Mouse (Mus musculus) T-helper 17 cell (primary cell): ENCODE results near the gene H2-DMb1.

ENCODE experiments used
- in situ Hi-C, 2 experiments: fragments of 300-600 bp; cut with MboI, MseI; formaldehyde crosslinking; loops; 1 replicate in 1 of 2; 2 replicates in 1 of 2; pipeline ENCODE4 v1.15.1; 2025; ENCODE audit warnings: high pct_unique_total_duplicates in 2 of 2

Gene H2-DMb1

DNA sequence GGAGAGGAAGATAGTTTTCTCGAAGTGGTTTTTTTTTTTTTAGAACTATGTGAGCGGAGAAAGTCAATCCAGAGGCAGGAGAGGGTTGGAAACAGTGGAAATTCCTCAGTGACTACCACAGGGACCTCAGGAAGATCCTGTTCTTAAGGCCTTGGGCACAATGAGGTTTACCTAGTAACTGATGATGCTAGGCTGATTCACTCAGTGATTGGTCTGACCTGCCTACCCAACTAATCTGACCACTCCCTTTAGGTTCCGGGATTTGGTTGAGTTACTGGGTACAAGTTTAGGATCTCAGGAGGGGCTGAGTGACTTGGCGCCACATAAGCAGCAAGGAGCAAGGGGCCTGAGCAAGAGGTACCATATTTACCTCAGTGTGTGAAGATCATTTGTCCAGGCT is at the start of gene H2-DMb1:
Gene H2-DMb1, plus strand, starts transcription at position 150 of the 400 bp plus-strand sequence.
- in situ Hi-C loops, result no loop called here

DNA sequence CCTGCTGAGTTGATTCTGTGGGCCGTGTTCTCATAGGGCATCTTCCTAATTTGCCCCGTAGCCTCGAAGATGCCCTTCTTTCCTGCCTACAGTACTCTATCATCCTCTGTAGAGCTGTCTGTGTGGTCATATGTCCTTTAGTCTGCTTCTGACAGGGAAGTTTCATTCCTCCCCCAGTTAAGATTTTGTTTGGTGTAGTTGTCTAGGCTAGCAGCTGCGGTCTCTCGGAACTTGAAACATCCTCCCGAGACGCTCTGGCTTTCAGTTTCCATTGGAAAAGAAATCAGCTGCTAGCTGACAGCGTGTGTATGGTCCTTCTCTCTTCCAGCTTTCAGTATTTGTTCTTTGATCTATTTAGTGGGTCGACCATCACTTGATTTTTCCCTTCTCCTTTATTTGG is 48.1 kb upstream of the H2-DMb1 start:
- in situ Hi-C loops, result loop anchor here in 1 of 2 experiments (25.0 kb wide), 1 partner anchor 1132 kb away; the partner anchor contains the start of genes Atp6v1g2, Ddx39b and Nfkbil1

DNA sequence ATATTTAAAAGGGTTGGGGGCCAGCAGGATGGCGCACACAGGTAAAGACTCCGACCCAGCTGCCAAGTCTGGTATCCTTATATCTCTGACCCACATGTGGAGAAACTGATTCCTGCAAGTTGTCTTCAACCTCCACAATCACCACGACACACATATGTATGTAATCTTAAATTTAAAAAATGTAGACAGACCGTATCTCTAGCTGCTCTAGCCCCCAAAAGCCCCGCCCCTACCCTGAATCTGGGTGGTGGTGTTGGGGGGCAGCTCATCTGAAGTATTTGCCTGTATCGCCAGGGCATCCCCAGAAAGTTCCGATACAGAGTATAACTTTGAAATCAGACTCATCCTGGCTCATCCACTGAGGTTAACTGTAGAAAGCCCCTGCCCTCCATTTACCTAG is 46.3 kb upstream of the H2-DMb1 start:
- in situ Hi-C loops, result loop anchor here in 1 of 2 experiments (25.0 kb wide), 1 partner anchor 1131 kb away; the partner anchor contains the start of genes Atp6v1g2, Ddx39b and Nfkbil1

DNA sequence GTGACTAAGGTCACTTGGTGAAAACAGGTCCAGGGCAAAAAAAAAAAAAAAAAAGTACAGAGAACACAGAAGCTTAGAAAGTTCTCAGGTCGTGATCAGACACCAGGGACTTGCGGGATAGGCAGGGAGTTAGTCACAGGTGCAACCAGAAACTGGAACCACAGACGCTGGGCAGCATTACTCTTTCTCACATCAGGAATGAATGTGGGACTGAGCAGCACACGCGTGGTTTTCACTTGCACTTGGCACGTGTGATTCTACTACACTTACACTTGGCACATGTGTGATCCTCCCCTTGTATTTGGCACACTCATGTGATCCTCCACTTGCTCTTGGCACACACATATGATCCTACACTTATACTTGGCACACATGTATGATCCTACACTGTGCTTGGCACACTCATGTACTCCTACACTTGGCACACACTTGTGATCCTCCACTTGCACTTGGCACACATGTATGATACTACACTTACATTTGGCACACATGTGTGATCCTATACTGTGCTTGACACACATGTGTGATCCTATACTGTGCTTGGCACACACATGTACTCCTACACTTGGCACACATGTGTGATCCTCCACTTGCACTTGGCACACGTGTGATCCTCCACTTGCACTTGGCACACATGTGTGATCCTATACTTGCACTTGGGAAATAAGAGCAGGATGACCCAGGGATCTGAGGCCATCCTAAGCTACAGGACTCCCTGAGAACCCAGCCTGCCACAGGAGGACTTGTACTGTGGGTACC is 45.6 kb upstream of the H2-DMb1 start:
- in situ Hi-C loops, result loop anchor here in 1 of 2 experiments (25.0 kb wide), 1 partner anchor 1130 kb away; the partner anchor contains the start of genes Atp6v1g2, Ddx39b and Nfkbil1

DNA sequence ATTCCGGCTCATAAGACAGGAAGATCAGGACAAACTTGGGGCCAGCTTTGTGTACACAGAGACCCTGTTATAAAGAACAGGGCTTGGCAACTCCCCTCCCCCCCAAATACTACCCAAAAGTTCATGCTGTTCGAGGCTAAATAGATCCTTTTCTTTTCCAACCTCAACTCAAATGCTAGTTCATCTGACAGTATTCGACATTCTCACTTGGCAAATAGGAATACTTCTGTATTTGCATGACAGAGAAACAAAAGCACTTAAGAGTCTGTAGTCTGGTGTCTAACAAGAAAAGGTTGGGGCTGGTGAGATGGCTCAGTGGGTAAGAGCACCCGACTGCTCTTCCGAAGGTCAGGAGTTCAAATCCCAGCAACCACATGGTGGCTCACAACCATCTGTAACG is 44.4 kb upstream of the H2-DMb1 start:
- in situ Hi-C loops, result loop anchor here in 1 of 2 experiments (25.0 kb wide), 1 partner anchor 1129 kb away; the partner anchor contains the start of genes Atp6v1g2, Ddx39b and Nfkbil1

DNA sequence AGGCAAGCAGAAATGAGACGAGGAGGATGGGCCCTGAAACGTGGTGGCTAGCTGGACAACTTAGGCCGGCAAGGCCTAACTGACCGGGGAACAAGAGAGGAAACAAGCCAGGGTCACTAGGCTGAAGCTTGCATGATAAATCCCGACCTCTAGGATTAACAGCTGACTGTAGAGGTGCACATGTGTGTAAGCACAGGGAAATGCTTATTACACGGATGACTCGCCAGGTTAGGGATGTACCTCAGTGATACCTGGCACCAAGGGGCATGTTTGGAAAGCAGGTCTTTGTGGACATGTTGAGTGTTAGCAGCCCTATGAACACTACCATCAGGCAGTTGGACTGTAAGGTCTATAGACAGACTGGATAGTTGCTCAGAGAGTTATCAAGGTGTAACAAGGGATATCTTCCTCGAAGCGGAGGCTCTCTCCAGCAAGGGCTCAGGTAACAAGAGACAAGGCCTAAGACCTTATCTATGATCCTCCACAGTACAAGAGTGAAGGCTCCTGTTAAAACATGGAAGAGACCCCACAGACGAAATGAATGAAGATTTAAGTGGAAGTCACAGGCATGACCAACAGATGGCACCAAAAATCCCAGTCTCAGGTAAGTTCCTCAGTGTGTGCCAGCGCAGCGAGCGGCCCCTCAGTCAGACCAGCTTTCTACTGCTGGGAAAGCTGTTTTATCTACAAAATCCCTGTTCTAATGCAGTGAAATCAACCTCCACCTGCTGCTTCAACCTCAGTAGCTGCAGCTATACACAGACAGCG is 43.6 kb upstream of the H2-DMb1 start:
- in situ Hi-C loops, result loop anchor here in 1 of 2 experiments (25.0 kb wide), 1 partner anchor 1128 kb away; the partner anchor contains the start of genes Atp6v1g2, Ddx39b and Nfkbil1

DNA sequence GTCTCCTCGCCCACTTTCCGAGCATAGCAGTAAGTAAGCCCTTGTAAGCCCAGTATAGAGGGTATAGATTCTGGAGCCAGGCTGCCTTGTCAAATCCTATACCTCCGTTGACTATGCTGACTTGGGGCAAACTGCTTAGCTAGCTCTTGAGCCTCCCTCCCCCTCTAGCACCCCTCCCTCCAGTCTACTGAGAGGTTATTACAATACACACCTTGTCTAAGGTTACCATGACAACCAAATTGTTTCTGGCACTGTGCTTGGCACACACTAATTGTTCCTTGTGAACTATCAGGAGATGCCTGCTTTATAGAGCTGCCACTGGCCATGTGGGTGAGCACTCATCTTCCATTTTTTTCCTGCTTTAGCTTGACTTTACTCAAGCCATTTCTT is 43.1 kb upstream of the H2-DMb1 start:
- in situ Hi-C loops, result loop anchor here in 1 of 2 experiments (25.0 kb wide), 1 partner anchor 1128 kb away; the partner anchor contains the start of genes Atp6v1g2, Ddx39b and Nfkbil1

DNA sequence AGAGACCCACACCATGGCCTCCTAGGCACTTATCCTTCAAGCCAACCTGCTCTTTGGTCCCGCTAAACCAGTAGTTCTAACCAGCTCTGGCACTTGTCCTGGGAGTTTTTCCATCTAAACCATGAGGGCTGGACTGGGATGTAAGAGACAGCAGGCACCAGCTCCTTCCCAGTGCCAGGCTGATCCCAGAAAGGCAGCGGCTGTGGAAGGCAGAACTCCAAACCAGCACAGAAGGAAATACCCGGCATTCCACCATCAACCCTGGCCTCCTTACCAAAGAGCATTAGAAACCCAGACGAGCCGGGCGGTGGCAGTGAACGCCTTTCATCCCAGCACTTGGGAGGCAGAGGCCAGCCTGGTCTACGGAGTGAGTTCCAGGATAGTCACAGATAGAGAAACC is 42.6 kb upstream of the H2-DMb1 start:
- in situ Hi-C loops, result loop anchor here in 1 of 2 experiments (25.0 kb wide), 1 partner anchor 1127 kb away; the partner anchor contains the start of genes Atp6v1g2, Ddx39b and Nfkbil1

DNA sequence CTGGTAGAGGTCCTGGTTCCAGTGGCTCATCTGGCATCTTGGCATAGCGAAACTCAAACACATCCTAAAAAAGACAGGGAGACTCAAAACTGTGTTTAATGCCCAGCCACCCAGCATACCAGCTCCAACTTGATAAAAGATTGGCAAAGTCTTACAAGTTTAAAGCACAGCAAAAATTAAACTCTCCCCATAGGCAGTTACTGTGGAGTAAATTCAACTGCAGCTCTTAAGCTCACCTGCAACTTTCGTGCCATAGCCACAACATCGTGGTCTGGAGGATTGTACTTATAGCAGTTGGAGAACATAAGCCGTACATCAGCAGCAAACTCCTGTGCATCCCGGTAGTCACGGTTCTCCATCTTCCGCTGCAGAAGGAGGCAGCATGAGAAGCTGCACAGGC is 38.8 kb upstream of the H2-DMb1 start:
- in situ Hi-C loops, result loop anchor here in 1 of 2 experiments (25.0 kb wide), 1 partner anchor 1123 kb away; the partner anchor contains the start of genes Atp6v1g2, Ddx39b and Nfkbil1

DNA sequence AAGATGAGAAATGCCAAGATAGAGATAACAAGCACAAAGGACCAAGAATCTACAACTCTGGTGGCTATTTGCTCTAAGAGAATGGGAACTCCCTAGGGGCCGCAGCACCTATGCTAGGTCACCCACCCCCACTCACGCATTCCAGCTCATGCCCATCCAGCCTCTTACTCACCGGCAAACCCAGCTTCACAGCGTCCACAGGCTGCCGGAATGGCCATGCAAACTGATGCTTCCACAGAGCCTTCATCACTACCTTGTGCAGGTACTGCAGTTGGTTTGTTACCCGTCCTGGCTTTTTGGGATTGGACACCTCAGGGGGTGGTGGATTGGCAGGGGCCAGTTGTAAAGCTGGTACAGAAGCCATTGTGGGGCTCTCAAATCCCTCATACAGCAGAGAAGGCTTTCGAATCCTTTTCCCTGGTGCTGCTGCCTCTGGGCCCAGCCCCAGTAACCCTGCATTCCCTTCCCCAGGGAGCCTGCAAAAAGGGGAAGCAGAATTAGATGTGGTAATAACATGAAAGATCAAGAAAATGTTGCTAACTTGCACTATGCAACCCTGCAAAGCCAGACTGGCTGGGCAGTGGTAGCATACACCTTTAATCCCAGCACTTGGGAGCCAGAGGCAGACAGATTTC is 36.0 kb upstream of the H2-DMb1 start:
- in situ Hi-C loops, result loop anchor here in 1 of 2 experiments (5.0 to 25.0 kb wide), 2 partner anchors 485 to 1120 kb away; partner anchors contain the start of genes Agpat1, Atp6v1g2, Ddx39b and Nfkbil1

DNA sequence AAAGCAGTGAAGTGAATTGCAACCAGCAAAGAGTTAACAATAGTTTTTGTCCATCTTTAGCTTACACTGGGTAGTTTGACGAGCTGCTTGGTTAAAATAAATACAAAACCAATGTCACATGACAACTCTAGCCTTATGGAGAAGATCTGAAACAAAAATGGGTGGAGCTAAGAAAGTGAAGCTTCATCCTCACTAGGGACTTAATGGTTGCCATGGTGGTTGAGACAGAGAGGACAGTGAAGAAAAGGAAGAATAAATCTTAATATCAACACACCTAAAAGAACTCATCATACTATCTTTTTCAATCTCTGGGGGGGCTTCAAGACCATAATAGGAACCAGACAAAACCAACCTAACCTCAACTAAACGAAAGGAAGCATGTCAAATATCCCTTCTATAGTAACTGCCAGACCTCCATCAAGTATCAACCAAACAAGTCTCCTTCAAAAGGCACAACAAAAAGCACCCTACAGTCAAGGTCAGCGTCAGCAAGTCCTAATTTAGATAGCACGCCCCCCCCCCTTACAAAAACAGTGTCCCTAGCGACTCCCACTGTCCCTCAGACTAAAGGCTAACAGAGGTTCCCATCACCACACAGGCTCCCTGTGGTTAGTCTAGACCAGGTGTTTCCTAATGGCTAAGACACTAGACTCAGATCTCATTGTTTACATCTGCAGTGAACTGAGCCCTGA is 35.3 kb upstream of the H2-DMb1 start:
- in situ Hi-C loops, result loop anchor here in 1 of 2 experiments (5.0 to 25.0 kb wide), 2 partner anchors 485 to 1120 kb away; partner anchors contain the start of genes Agpat1, Atp6v1g2, Ddx39b and Nfkbil1

DNA sequence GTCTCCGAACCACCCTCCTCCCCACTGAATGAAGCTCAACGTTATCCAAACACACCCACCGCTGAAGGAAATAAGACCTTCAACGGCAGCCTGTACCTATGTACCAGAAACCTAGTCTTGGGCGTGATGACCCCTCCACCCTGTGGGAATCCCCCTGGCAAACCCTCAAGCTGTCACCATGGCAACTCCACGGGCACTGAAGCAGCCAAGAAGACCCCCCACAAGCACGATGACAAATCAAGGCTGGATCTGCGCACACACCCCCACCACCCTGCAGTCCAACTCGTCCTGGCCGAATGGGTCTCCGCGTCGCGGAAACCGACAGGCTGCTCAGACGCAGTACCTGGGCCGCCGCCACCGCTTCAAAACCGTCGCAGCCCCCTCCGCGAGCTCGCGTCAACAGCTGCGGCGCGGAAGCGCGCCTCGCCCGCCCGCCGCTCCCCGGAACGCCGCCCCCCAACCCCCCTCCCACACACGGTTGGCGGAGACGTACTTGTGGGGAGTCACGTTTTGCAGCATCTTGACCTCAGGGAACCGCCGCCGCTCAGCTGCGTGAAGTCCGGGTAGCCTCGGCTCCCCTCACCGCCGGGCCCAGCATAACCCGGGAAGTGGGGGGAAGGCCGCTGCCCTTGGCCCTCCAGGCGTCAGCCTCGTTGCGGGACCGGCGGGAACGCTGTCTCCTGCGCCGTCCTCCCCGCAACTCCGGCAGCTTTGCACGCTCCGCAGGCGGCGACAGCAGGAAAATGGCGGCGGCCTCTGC is 34.6 kb upstream of the H2-DMb1 start:
- in situ Hi-C loops, result loop anchor here in 1 of 2 experiments (5.0 to 25.0 kb wide), 2 partner anchors 484 to 1119 kb away; partner anchors contain the start of genes Agpat1, Atp6v1g2, Ddx39b and Nfkbil1

DNA sequence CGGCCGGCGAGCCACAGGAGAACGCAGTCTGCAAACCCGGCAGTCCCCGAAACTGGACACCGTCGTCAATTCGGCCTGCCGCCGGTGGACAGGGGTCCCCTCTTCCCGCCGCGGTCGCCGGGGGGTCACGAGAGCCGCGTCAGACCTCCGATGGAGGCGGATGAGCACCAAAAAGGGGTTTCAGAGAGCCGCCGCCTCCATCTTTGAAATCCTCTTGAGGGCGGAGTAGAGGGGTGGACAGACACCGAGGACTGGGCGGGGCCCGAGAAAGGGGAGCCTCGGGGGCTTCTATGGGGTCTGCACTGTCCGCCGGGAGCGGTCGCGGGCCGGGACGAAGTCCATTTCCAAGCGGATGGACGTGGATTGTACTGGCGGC is 34.0 kb upstream of the H2-DMb1 start:
- in situ Hi-C loops, result loop anchor here in 1 of 2 experiments (5.0 to 25.0 kb wide), 2 partner anchors 483 to 1118 kb away; partner anchors contain the start of genes Agpat1, Atp6v1g2, Ddx39b and Nfkbil1

DNA sequence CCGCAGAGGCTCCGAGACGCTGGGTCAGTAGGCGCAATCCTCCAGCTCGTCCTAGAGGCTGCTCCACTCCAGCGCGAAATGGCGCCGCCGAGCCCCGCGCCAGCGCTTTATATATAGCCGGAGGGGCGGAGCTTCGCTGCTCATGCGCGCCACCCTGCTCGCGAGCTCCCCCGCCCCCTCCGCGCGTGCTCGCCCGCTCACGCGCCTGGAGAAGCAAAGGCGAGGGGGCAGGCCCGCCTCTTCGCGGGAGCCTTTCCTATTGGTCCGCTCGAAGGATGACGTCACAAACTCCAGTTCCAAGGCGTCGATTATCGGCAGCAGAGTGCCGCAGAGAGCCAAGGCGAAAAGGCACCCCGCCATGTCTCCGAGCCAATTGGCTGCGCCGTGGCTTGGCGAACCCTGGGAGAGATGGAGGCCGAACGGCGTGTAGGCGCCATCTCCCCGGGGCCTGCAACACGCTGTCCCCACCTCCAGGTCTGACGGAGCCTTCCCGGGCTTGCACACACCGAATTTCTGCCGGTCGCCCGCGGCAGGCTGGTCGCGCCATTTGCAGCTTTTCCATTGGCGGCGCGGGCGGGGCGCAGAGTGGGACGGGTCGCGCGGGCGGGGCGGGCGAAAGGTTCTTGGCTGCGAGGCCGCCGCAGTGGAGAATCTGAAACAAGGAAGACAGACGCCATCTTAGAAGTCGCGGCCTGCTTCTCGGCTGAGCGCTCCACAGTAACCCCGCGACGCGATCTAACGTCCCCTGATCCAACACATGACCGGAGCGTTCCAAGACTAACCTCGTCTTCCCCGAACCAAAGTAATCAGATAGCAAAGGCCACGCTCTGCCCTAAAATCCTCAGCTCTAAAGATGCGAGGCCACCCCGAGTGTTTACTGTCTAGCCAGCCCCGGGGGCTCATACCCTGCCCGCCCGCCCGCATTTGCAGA is 33.4 kb upstream of the H2-DMb1 start, which contains the start of gene H2-DMa:
Gene H2-DMa, plus strand, starts transcription at position 293 of the 931 bp plus-strand sequence.
- in situ Hi-C loops, result loop anchor here in 1 of 2 experiments (5.0 to 25.0 kb wide), 2 partner anchors 483 to 1118 kb away; partner anchors contain the start of genes Agpat1, Atp6v1g2, Ddx39b and Nfkbil1

DNA sequence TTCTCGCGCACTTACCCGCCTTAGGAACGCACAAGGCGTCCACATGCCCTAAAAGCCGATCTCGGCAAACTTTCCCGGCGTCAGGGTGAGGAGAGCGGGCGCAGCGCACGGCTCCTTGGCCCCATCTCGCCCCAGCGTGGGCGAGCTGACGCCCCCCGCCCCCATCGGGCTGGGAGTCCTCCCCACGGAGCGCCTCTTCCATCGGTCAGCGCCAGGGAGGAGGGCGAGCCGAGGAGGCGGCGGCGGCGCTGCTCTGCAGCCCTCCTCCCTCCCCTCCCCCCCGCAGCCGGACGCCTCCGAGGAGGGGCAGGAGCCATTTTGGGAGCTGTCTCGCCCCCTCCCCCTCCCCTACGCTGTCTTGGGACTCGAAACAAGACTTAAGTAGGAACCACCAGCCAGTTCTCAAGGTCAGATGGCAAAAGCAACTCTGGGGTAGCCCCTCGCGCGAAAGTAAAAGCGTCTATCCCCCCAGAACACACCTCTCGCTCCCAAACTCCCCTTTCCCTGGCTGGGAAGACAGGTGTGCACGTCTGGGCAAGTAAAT is 32.6 kb upstream of the H2-DMb1 start:
- in situ Hi-C loops, result loop anchor here in 1 of 2 experiments (25.0 kb wide), 1 partner anchor 1117 kb away; the partner anchor contains the start of genes Atp6v1g2, Ddx39b and Nfkbil1

DNA sequence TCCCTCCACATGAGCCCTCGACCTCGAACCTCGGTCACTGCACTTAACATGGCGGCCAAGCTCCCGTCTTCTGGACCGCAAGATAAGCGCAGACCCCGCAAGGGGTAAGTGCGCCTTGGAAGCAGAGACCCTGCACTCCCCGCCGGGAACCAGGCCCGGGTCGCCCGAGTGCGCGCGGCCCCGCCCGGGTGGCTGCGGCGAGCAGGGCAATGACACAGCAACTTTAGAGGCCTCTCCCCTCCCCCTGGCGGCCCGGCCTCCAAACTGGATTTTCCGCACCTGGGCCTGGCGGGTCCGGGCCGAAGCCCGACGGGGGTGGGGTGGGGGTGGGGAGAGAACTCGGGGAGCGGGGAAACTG is 32.1 kb upstream of the H2-DMb1 start:
- in situ Hi-C loops, result loop anchor here in 1 of 2 experiments (25.0 kb wide), 1 partner anchor 1117 kb away; the partner anchor contains the start of genes Atp6v1g2, Ddx39b and Nfkbil1

DNA sequence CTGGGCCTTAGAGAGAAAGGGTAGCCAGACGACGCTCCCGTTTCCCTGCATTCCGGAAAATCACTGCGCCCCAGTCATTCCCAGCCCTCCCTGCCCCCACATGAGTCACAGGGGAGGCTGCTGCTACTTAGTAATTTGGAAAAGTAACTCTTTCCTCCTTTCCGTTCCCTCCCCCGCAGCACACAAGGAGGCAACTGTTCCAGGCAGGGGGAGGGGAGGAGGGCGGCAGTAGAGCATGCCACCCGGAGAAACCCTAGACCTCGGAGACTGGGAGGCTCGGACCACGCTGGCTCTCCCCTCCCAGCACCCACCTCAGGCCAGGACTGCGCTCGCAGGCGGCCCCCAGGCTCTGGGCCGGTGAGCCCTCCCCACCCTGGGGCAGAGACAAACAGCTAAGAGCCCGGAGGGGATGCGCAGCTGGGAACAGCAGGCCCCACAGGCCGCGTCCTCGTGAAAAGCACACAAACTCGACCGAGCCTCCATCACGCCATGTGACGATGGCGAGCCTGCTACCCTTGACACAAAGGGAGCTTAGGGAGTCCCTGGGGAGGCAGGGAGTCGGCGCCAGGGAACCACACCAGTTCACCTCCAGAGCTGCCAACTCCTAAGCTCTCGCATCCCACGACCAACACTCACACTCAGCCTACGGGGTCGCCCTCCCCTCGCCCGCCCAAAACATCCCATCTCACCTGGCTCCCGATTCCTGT is 31.5 kb upstream of the H2-DMb1 start:
- in situ Hi-C loops, result loop anchor here in 1 of 2 experiments (25.0 kb wide), 1 partner anchor 1116 kb away; the partner anchor contains the start of genes Atp6v1g2, Ddx39b and Nfkbil1
